Mouse (Mus musculus) left cerebral cortex, postnatal 36 days (tissue): ENCODE measurements around the gene Efcab11. TPM values are rescaled to one million over a fixed set of nuclear protein-coding genes. Genes with fewer than 3 reads are reported as not detected.
A peak's percentile ranks its signal among the peaks of the same experiment; 100 is the strongest.

Source experiments
- DNase-seq, 2 experiments: peaks; one replicate each; pipeline ENCODE4 v3.0.0; 2021 to 2022; ENCODE audit warnings: low spot score in 2 of 2, mixed read lengths in 1 of 2
- intact Hi-C: fragments of 180-260 bp; cut with DNase I; formaldehyde crosslinking; loops from one replicate; pipeline ENCODE4 v1.15.1; 2025
- total RNA-seq, 2 experiments: library from RNA; stranded (reverse); gene quantifications; 2 replicates each; pipeline ENCODE4 v1.2.3; 2021

The Efcab11 gene
- total RNA-seq, 2 experiments from 2014 or later = 0.32 to 0.41 TPM

DNA sequence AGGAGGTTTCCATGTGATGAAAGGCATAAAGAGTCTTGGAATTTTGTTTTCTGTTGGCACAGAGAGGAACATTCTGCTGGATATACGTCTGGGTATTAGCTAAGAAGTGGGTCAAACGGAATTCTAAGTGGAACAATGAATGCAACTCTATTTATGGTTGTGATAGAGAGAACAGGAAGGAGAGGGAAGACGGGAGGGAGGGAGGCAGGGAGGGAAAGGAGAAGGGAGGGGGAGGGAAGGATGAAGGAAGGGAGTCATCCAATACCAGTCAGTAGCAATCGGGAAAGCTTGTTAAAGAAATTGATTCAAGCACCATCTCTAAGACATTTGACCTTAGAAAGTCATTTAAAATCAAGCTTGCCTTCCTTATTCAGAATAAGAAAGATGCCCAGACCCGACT lies 172.0 kb downstream of the Efcab11 start:
- no peak for DNase-seq
- intact Hi-C loops = no loop called here

GRCm38 (mm10) chr12:99702248-99702647 lies 182.0 kb downstream of the Efcab11 start:
- intact Hi-C loops = no loop called here
- no peak for DNase-seq

- intact Hi-C loops = no loop called here
- no peak for DNase-seq
These were observed 183.9 kb downstream of the Efcab11 start for GRCm38 (mm10) chr12:99700380-99700779.

DNA sequence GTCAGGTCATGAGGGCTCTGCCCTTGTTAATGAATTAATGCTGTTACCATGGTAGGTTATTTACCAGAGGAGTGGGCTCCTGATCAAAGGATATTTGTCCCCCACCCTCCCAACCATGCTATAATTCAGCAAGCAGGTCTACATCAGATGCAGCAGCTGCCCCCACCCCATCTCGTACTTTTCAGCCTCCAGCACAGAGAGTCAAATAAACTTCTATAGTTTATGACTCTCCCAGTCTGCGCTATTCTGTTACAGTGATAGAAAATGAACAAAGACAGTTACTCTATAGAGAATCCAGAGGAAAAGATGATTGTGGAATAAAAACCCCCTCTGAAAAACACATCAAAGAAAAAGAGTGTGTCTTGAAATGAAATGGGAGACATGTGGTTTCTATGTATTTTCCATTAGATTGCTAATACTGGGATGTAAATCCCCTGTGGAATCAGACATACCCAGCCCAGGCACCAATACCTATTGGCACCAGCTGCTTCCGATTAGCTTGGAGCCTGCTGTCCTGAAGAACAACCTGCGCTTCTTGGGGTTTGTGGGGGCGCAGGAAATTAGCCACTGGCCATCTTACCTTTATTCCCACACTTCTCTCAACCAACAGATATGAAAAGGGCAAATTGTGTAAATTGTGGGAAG lies 184.7 kb downstream of the Efcab11 start:
- no peak for DNase-seq
- intact Hi-C loops = no loop called here

- no peak for DNase-seq
- intact Hi-C loops = no loop called here
These were observed 190.2 kb downstream of the Efcab11 start for GRCm38 (mm10) chr12:99694066-99694465.

DNA sequence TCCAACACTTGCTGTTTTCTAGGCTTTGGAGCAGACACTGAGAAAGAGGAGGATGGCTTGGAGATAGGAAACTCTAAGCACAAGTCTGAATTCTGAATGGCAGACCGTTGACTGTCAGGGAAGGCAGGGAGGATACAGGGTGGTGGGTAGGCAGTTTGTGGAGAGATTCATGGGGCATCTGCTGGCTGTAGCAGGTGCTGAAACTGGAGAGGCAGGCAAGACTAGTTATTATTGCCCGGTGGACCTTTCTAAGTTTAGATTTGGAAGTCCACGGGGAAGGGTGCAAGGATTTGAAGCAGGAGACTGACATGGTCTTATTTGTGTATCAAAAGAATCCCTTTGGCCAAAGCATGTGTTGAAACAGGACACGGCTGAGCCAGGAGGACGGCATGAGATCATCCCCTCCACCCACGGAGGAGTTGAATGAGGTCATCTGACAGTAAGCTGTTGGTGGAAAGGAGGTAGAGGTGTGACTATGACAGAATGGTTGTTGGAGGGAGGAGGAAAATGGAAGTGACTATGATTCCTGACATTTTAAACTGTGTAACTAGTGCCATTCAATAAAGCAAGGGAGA lies 197.7 kb downstream of the Efcab11 start:
- intact Hi-C loops = no loop called here

DNA sequence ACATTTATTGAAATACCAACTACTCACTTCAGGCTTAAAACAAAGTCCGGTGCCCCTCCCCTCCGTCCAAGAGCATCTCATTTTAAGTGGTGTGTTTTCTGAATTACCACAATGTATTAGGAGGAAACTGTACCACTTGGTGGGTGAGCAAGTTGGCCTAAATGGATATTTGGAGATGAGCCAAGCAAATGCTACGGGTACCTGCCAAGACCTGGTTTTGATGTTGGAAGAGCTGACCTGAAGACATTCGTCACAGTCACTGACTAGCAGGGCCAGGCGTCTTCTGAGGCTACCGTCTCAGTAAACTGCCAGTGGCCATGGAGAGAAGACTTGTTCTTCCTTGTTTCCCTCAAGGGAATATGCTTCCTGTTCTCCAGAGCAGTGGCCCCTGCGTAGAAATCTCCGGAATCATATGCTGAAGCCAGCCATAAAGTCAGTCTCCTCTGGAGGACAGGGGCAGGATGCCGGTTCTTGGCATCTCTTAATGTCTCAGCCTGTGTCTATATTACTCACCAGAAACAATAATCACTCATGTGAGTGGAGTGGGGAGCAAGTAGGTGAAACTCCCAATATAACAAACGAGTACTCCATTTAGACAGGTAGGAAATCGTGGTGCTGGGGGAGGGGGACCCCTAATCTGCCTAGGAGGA lies 198.7 kb downstream of the Efcab11 start:
- intact Hi-C loops = no loop called here
- no peak for DNase-seq

More for the DNA sequence above, 197.7 kb downstream of the Efcab11 start:
- no peak for DNase-seq

- intact Hi-C loops = no loop called here
- no peak for DNase-seq
These were observed 202.6 kb downstream of the Efcab11 start for GRCm38 (mm10) chr12:99681681-99682080.

- intact Hi-C loops = no loop called here
- peak in 1 of 2 experiments; percentile 7 for DNase-seq
These were observed 212.4 kb downstream of the Efcab11 start for GRCm38 (mm10) chr12:99671866-99672191.

DNA sequence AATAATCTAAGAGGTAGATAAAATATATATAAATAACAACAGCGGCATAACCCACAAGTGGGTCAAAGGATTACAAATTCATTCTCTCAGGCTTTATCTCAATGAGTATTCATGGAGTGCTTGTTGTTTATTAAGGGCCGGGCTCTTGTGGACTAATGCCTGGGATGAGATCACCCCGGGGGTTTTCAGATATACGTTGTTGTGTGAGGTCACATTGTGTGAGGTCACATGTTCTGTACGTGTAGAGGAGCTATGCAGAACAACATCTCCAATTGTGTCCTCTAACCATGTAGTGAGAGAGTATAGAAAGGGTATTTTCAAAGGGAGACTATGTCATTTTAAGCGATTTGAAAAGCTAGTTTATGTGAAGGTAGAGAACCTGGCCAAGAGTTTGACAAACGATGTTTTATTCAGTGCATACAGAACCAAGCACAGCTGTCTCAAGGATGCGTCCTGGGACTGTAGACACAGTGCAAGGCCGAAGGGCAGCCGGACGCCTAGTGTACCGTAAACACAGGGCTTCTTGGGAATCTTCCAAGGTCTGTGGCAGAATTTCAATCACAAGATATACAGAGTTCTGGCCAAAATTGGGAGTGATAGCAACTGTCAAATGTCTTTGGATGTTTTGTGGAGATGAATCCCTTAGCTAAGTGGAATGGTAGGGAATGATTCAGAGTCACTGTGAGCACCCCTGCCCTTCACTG lies 212.9 kb downstream of the Efcab11 start:
- intact Hi-C loops = no loop called here
- DNase-seq = no peak

GRCm38 (mm10) chr12:99670762-99671152 lies 213.5 kb downstream of the Efcab11 start:
- intact Hi-C loops = no loop called here
- DNase-seq = no peak

DNA sequence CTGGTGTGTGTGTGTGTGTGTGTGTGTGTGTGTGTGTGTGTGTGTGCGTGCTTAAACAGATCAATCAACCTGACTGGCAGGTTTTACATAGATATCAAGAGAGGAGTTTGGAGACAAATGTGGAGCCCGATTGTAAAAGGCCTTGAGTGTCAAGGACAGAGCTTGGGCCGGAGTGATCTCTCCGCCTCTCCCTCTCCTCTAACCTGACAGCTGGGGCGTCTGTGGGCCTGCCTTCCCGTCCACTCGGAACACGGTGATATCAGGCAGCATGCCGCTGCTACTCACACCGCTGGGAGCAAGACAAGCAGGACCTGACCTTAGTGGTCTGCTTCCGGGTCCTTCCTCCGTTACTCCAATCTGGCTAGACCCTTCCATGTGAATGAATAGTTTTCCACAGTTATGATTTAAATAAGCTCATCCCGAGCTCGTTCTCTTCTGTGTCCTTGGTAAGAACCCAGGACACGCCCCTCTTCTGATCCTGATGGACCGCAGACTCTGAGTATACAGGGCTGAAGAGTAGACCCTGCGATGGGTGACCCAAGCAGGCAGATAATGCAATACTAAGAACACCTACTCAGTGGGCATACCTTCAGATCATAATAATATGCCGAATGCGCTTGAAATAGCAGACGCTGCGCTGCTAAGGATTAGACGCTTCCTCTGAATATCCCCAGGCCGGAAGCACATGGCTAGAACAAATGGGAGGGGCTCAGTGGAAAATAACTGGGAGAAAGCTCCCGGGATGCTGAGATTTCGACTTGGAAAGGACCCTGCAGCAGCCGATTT lies 214.1 kb downstream of the Efcab11 start:
- intact Hi-C loops = no loop called here

GRCm38 (mm10) chr12:99654991-99655880 lies 229.0 kb downstream of the Efcab11 start:
- DNase-seq = no peak
- intact Hi-C loops = no loop called here

More for the DNA sequence above, 214.1 kb downstream of the Efcab11 start:
- peak; percentile 8 to 27 for DNase-seq

DNA sequence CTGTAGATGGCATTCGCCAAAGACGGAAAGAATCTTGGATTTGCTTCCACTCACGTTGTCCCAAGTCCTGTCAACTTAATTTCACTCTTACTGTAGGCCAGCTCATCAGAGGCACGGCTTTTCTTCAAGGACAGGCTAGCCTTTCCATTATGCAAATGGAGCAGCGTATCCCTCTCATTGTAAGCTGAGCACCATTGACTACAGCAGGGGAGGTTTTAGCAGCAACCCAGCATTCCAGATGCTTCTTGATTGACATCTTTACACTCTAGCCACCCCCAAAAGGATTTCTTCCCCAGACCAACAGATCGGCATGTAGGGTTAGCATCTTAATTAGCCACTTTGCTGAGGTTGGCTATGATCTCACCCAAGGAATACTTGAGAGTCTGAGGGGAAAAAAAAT lies 231.8 kb downstream of the Efcab11 start:
- intact Hi-C loops = no loop called here
- DNase-seq = no peak

DNA sequence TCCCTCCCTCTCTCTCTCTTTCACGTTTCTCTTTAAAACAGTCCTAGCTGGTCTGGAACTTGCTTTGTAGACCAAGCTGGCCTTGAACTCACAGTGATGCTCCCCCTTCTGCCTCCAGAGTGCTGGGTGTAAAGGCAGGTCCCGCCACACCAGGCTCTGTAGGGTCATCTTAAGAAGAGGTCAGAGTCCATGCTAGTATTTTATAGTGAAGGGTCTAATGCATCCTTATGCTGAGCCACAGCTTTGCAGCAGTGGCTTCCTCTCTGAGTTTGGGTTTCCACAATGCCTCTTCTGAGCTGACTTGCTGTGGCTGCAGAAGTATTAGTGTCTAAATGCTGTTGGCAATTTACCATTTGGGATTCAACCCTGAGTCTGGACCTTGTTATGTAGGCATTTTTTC lies 234.5 kb downstream of the Efcab11 start:
- DNase-seq = no peak
- intact Hi-C loops = no loop called here

DNA sequence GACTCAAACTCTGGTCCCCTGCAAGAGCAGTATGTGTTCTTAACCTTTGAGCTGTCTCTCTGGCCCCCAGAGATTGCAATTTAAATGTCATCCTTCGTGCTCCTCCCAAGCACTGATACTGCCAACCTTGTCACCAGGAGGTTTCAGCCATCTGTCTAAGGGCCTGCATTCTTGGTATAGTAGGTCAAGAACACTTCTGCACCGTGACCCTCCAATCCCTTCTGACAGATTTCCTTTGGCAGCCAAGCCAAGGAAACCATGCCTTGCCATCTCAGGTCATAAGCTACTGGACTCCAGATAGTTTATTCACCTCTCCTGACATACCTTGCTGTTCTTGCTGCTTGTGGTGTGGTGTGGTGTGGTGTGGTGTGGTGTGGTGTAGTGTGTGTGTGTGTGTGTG lies 235.5 kb downstream of the Efcab11 start:
- no peak for DNase-seq
- intact Hi-C loops = no loop called here

DNA sequence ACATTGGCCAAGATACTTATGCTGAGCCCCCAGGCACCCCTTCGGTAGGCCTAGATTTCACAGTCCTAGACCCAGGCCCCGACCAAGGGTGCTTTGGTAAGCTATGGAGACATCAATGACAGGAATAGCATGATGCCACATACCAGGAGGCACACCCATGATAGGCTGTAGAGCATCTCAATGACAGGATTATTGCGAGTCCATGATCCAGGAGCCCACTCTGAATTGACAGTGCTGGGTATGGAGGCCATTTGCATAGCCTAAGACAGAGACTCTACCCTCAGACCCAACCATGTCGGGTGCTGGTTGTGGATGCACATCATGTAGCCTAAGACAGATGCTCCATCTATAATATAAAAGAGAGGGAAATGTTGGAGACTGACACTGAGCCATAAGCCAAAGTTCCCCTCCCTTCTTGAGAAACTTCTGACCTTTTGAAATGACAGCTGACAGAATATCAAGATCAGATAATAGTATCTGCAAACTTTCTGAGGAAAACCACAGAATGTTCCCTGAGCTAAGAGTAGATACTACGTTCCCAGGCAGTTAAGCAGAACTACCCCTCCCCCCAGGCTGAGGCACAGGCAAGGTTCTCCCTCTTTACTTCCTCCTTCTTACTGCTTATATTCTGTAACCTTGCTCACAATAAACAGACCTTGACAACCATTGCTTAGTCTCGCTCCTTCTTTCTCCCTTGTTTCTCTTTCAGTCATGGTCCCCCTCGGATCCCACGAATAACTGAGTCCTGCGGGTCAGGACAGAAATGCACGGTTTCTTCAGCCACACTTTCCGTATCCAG lies 237.5 kb downstream of the Efcab11 start:
- DNase-seq = no peak
- intact Hi-C loops = no loop called here

DNA sequence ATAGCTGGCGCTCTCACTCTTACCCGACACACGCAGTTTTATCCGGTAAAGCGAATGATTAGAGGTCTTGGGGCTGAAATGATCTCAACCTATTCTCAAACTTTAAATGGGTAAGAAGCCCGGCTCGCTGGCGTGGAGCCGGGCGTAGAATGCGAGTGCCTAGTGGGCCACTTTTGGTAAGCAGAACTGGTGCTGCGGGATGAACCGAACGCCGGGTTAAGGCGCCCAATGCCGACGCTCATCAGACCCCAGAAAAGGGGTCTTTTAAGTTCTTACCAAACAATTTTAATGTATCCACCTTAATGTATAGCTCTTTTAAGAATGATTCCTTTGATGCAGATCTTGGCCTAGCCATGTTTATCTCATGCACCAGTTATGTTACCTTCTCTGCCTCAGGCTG lies 238.8 kb downstream of the Efcab11 start:
- intact Hi-C loops = no loop called here
- peak; percentile 78 to 82 for DNase-seq
